Mouse (Mus musculus) lung, adult 2 months (tissue): ENCODE measurements at regions not wholly inside any gene's neighbourhood (a gene's known extent, or its start where the extent isn't known, plus 50 kb on each side); places are given as distances from the start of the nearest gene placed in this dataset.

Experiments
- CTCF ChIP-seq: fragments of 200-500 bp; IDR thresholded peaks from 2 replicates; pipeline ENCODE4 v1.5.1; 2011; ENCODE audit warnings: mild to moderate bottlenecking, low read length, control low read depth; ENCODE audit not compliant: insufficient read depth
- POLR2A ChIP-seq: fragments of 200-500 bp; IDR thresholded peaks from 2 replicates; pipeline ENCODE4 v1.6.1; 2011; ENCODE audit warnings: low read depth, mild to moderate bottlenecking, control low read depth, low read length, borderline replicate concordance; ENCODE audit errors: extremely low read depth

- TF ChIP-seq CTCF (no peak), POLR2A (no peak)
Measured at GRCm38 (mm10) chr19:60066183-60066582, 122.7 kb upstream of the Rab11fip2 start.
